Mouse (Mus musculus) WW6 (cell line): ENCODE data around the gene Arl13a.
A peak's percentile ranks its signal among the peaks of the same experiment; 100 is the strongest.
"Not testable (repeated sequence)": the region's sequence is repeated elsewhere in the genome, so short reads cannot be mapped to it uniquely, and the experiment has no call there.

Source experiments
- DNase-seq: peaks from one replicate; pipeline ENCODE4 v3.0.0-alpha.2; 2013; ENCODE audit warnings: low read depth, low spot score

Arl13a gene

GRCm38 (mm10) chrX:134187201-134187600, at the start of gene Arl13a:
Gene Arl13a, plus strand, starts transcription at chrX:134187501.
- not testable (repeated sequence) for DNase-seq

GRCm38 (mm10) chrX:134140024-134140423, 47.3 kb upstream of the Arl13a start:
- DNase-seq, result no peak

GRCm38 (mm10) chrX:134141551-134141950, 45.8 kb upstream of the Arl13a start:
- no peak for DNase-seq

GRCm38 (mm10) chrX:134141986-134142385, 45.3 kb upstream of the Arl13a start:
- no peak for DNase-seq

GRCm38 (mm10) chrX:134158151-134158550, 29.1 kb upstream of the Arl13a start:
- DNase-seq, result no peak

GRCm38 (mm10) chrX:134160442-134160841, 26.9 kb upstream of the Arl13a start:
- DNase-seq, result no peak

GRCm38 (mm10) chrX:134162043-134162720, 25.1 kb upstream of the Arl13a start, which contains the start of gene Xkrx:
Gene Xkrx, minus strand, starts transcription at chrX:134162076.
- peak; percentile 1 for DNase-seq

- DNase-seq, result no peak
Observed at GRCm38 (mm10) chrX:134162826-134163225, 24.5 kb upstream of the Arl13a start.

- no peak for DNase-seq
Observed at GRCm38 (mm10) chrX:134163484-134163883, 23.8 kb upstream of the Arl13a start.

- no peak for DNase-seq
Observed at GRCm38 (mm10) chrX:134170584-134170983, 16.7 kb upstream of the Arl13a start.

GRCm38 (mm10) chrX:134174699-134175098, 12.6 kb upstream of the Arl13a start:
- DNase-seq, result no peak

- no peak for DNase-seq
Observed at GRCm38 (mm10) chrX:134208491-134208890, 21.2 kb downstream of the Arl13a start.

- DNase-seq, result no peak
Observed at GRCm38 (mm10) chrX:134211151-134211642, 23.9 kb downstream of the Arl13a start.

GRCm38 (mm10) chrX:134218161-134218560, 30.9 kb downstream of the Arl13a start:
- no peak for DNase-seq

GRCm38 (mm10) chrX:134220618-134221017, 33.3 kb downstream of the Arl13a start:
- no peak for DNase-seq

GRCm38 (mm10) chrX:134221856-134222255, 34.6 kb downstream of the Arl13a start, which contains the start of gene Nox1:
Gene Nox1, minus strand, starts transcription at chrX:134221956.
- DNase-seq, result no peak

- DNase-seq, result no peak
Observed at GRCm38 (mm10) chrX:134233048-134233447, 45.7 kb downstream of the Arl13a start.

- DNase-seq, result no peak
Observed at GRCm38 (mm10) chrX:134238266-134238665, 51.0 kb downstream of the Arl13a start.

GRCm38 (mm10) chrX:134245946-134246345, 58.6 kb downstream of the Arl13a start:
- no peak for DNase-seq

- no peak for DNase-seq
Observed at GRCm38 (mm10) chrX:134248202-134248601, 60.9 kb downstream of the Arl13a start.
